Mouse (Mus musculus) CD8-positive naive resting alpha-beta T cell, adult 57 days (primary cell): Measurements from ENCODE around the gene Serpina3k. TPM values are rescaled to one million over a fixed set of nuclear protein-coding genes. Genes with fewer than 3 reads are reported as not detected.

ENCODE experiments used
- total RNA-seq: library from RNA; stranded (reverse); gene quantifications from one replicate; pipeline ENCODE4 v1.2.4, GENCODE M21; 2023

The Serpina3k gene
- not detected for total RNA-seq

DNA sequence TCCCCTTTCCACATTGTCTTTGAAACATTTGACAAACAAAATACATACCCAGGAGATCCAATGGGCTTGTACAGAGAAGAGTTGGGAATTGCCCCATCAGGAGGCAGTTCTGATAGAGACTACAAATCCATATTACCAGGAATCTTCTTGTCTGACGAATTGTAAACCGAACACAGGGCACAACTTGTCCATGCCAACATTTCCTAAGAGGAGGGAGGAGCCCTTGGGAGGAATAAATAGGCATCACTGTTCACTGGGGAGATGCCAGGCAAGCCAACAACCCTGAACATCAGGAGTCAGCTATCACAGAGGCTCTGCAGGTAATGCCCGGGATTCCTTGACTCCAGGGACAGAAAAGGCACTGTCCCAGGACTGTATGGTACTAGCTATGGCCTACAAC lies at the start of gene Serpina3k, which contains the start of gene Serpina3m:
Gene Serpina3k (plus strand): TSS at position 261 of the 400 bp plus-strand sequence.
Gene Serpina3m (plus strand): TSS at position 261 of the 400 bp plus-strand sequence.

GRCm38 (mm10) chr12:104314253-104314652 lies 24.0 kb upstream of the Serpina3k start, which contains the start of gene Serpina3j:
Serpina3j (plus strand) TSS chr12:104314553.

Other genes with a start within 250 kb of the Serpina3k start
- not detected for gene Serpina5, start 237.4 kb upstream of the Serpina3k start, total RNA-seq
- not detected for gene Serpina3a, start 225.8 kb upstream of the Serpina3k start, total RNA-seq
- gene Serpina3b, start 210.5 kb upstream of the Serpina3k start, total RNA-seq, result not detected
- not detected for gene Serpina3c, start 184.6 kb upstream of the Serpina3k start, total RNA-seq
- 0.21 TPM for gene Serpina3f, start 123.9 kb upstream of the Serpina3k start, total RNA-seq
- 9.5 TPM for gene Serpina3g, start 102.2 kb upstream of the Serpina3k start, total RNA-seq
- not detected for gene Serpina3i, start 75.4 kb upstream of the Serpina3k start, total RNA-seq
- gene Serpina3j, start 23.9 kb upstream of the Serpina3k start, total RNA-seq, result not detected
- gene Serpina3m, start within 50 bp of the Serpina3k start, total RNA-seq, result not detected
- not detected for gene Serpina3n, start 68.2 kb downstream of the Serpina3k start, total RNA-seq
- gene Gsc, start 134.8 kb downstream of the Serpina3k start, total RNA-seq, result not detected